Mouse (Mus musculus) embryonic facial prominence, embryonic 12.5 days (tissue): Measurements from ENCODE around the gene Trim63. TPM values are rescaled to one million over a fixed set of nuclear protein-coding genes. Genes with fewer than 3 reads are reported as not detected.
A peak's percentile ranks its signal among the peaks of the same experiment; 100 is the strongest.

Experiments used
- ATAC-seq: fragments of 200-750 bp; cut with Nextera tagmentation; 2 replicates; pipeline ENCODE4 v1.8.0; 2017; ENCODE audit not compliant: insufficient number of reproducible peaks, insufficient read depth, low FRiP score, low TSS enrichment
- H3K27ac ChIP-seq: fragments of 300-500 bp; sonication (generic); 2 replicates; pipeline ENCODE4 v1.5.1; 2016; ENCODE audit warnings: mild to moderate bottlenecking
- H3K27me3 ChIP-seq: fragments of 300-500 bp; sonication (generic); 2 replicates; pipeline ENCODE4 v1.6.1; 2016; ENCODE audit warnings: mild to moderate bottlenecking, moderate library complexity
- H3K36me3 ChIP-seq: fragments of 300-500 bp; sonication (generic); 2 replicates; pipeline ENCODE4 v1.6.1; 2016; ENCODE audit warnings: mild to moderate bottlenecking
- H3K4me1 ChIP-seq: fragments of 300-500 bp; sonication (generic); 2 replicates; pipeline ENCODE4 v1.6.1; 2016
- H3K4me2 ChIP-seq: fragments of 300-500 bp; sonication (generic); replicated peaks from 2 replicates; pipeline ENCODE4 v1.6.1; 2016; ENCODE audit warnings: mild to moderate bottlenecking, moderate library complexity
- H3K4me3 ChIP-seq: fragments of 300-500 bp; sonication (generic); 2 replicates; pipeline ENCODE4 v1.5.1; 2016; ENCODE audit warnings: mild to moderate bottlenecking
- H3K9ac ChIP-seq: fragments of 300-500 bp; sonication (generic); 2 replicates; pipeline ENCODE4 v1.6.1; 2016; ENCODE audit warnings: mild to moderate bottlenecking, moderate library complexity
- H3K9me3 ChIP-seq: fragments of 300-500 bp; sonication (generic); 2 replicates; pipeline ENCODE4 v1.6.1; 2016; ENCODE audit warnings: mild to moderate bottlenecking, moderate library complexity
- WGBS: fragments of 180-500 bp; shearing (Covaris S2); methylation state at CpG from one replicate; pipeline ENCODE4 v1.1.7; 2016; 5-methylcytosine and 5-hydroxymethylcytosine counted together
- polyA plus RNA-seq: library from polyadenylated mRNA; unstranded; fragments of >200 nt; fragmentation: Nextera tagmentation; extraction: Ambion mirVana; gene quantifications from 2 replicates; pipeline ENCODE4 v1.2.1, GENCODE M21; 2016

Trim63 gene
- polyA plus RNA-seq, 1 experiment from 2014 or later: 2.6 TPM

DNA sequence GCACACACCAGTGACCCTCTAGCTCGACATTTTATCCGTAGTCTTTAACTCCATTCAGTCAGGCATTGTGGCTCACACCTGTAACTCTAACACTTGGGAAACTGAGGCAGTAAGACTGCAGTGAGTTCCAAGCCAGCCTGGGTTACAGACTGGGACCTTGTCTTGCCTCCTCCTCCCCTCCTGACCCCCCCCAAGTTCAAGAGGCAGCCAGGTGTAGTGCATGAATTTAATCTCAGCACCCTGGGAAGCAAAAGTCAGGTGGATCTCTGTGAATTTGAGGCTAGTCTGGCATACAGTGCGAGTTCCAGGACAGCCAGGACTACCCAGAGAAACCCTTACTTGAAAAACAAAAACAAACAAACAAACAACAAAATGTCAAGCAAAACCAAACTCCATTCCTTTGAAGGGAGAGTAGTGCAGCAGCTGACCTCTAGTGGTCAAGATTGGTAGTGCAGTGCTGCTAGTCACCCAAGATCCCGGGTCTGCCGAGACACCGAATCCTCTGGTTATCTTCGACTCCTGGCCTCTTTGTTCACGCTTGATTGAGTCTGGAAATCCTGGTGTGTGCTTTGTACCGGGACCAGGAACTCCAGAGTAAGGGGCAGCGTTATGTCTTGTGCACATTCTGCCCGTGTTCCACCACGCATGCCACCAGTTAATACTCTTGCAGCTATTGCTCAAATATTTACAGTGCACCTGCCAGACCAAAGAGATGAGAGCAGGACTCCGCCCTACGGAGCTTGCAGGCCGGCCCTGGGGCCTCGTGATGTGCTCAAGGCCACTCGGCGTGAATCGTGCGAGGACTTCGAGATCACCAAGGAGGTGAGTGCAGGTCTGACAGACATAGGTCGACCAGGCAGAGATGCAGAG, 41.9 kb downstream of the Trim63 start:
- Histone ChIP-seq H3K27me3 (peaks cover 13% of the 10 kb centered on the region), H3K4me3 (no peak overlapping the region), H3K9ac (peak overlapping the region; percentile 7; the same call in 1 of the 2 replicates), H3K4me1 (peaks cover 21% of the 10 kb centered on the region; the same call in 1 of the 2 replicates), H3K36me3 (no peaks in the 10 kb centered on the region), H3K4me2 (peak overlapping the region; percentile 26), H3K9me3 (no peaks in the 10 kb centered on the region), H3K27ac (no peak overlapping the region)
- WGBS: 24% methylated on average over 22 of the region's 22 CpGs
- no peak for ATAC-seq

GRCm38 (mm10) chr4:134357461-134357771, 42.5 kb downstream of the Trim63 start:
- Histone ChIP-seq H3K4me1 (peaks cover 18% of the 10 kb centered on the region; the same call in 1 of the 2 replicates), H3K9ac (peak overlapping the region; percentile 7; the same call in 1 of the 2 replicates), H3K27ac (no peak overlapping the region), H3K36me3 (no peaks in the 10 kb centered on the region), H3K4me2 (peak overlapping the region; percentile 26), H3K27me3 (peaks cover 13% of the 10 kb centered on the region), H3K4me3 (no peak overlapping the region), H3K9me3 (no peaks in the 10 kb centered on the region)
- 41% methylated on average over 17 of the region's 17 CpGs for WGBS
- ATAC-seq: no peak

GRCm38 (mm10) chr4:134359649-134360048, 44.7 kb downstream of the Trim63 start:
- Histone ChIP-seq H3K9me3 (no peaks in the 10 kb centered on the region), H3K36me3 (no peaks in the 10 kb centered on the region), H3K4me1 (peaks cover 24% of the 10 kb centered on the region; the same call in 1 of the 2 replicates), H3K4me2 (no peak overlapping the region), H3K27me3 (peaks cover 19% of the 10 kb centered on the region), H3K27ac (no peak overlapping the region), H3K9ac (no peak overlapping the region), H3K4me3 (no peak overlapping the region)
- 84% methylated on average over 6 of the region's 6 CpGs for WGBS
- no peak for ATAC-seq

DNA sequence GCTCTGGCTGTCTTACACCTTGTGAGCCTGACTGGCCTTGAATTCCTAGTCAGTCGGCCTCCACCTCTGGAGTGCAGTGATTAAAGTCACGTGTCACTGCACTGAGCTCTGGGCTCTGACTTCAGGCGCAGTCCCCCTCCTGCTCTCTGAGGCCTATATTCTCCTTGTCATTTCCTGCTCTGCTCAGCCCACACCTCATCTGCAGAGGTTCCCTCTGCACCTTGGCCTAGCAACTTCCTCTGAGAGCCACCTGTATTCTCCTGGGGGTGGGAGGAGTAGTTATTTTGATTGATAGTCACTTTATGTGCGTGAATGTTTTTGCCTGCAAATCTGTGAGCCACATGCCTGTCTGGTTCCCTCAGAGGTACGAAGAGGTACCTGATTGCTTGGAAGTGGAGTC, 46.3 kb downstream of the Trim63 start:
- H3K4me3 ChIP-seq: no peak overlapping the region
- no peaks in the 10 kb centered on the region for H3K9me3 ChIP-seq
- peaks cover 22% of the 10 kb centered on the region; the same call in 1 of the 2 replicates for H3K4me1 ChIP-seq
- no peak overlapping the region for H3K4me2 ChIP-seq
- H3K9ac ChIP-seq: no peak overlapping the region
- H3K27ac ChIP-seq: no peak overlapping the region
- WGBS: 32% methylated on average over 5 of the region's 5 CpGs
- H3K27me3 ChIP-seq: peaks cover 19% of the 10 kb centered on the region
- ATAC-seq: no peak
- no peaks in the 10 kb centered on the region for H3K36me3 ChIP-seq

DNA sequence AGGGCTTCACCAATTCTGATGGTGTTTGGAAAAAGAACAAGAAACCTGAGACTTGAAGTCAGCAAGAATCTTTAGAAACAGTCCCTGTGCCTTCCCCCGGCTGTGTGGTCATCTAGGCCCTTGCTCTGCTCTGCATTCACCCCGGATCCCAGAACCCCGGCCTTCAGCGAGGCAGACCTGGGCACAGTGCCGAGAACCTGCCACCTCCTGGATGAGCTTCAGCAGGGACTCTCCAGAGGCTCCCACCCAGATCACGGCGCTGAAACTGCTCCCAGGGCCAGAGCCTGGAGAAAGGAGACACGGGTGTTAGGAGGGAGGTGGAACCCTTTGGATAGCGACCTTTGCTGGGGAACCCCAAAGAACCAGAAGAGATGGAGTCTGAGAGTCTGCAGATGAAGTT, 47.2 kb downstream of the Trim63 start:
- peaks cover 18% of the 10 kb centered on the region for H3K27me3 ChIP-seq
- H3K27ac ChIP-seq: no peak overlapping the region
- no peak for ATAC-seq
- peaks cover 18% of the 10 kb centered on the region; the same call in 1 of the 2 replicates for H3K4me1 ChIP-seq
- no peaks in the 10 kb centered on the region for H3K36me3 ChIP-seq
- H3K4me2 ChIP-seq: no peak overlapping the region
- H3K9me3 ChIP-seq: no peaks in the 10 kb centered on the region
- WGBS: 54% methylated on average over 9 of the region's 9 CpGs
- H3K4me3 ChIP-seq: no peak overlapping the region
- H3K9ac ChIP-seq: no peak overlapping the region

DNA sequence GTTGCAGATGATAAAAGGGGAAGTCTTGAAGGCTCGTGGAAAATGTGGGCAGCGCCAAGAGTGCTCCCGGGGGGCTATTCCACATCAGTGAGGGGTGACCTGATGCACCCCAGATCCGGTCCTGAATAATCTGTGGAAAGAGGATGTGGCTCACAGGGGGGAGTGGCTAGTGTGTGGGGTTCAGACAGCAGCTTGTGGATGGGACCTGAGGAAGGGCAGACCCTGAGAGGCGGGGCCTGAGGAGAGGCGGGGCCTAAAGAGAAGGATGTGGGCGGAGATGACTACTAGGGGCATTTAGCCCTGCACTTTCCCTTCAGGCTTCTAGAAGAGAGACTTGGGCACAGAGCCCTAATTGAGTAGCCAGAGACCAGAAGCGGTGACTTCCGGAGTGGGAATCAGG, 47.7 kb downstream of the Trim63 start:
- peaks cover 14% of the 10 kb centered on the region; the same call in 1 of the 2 replicates for H3K4me1 ChIP-seq
- H3K36me3 ChIP-seq: no peaks in the 10 kb centered on the region
- no peak overlapping the region for H3K9ac ChIP-seq
- no peak overlapping the region for H3K4me3 ChIP-seq
- no peak for ATAC-seq
- no peak overlapping the region for H3K27ac ChIP-seq
- peaks cover 14% of the 10 kb centered on the region for H3K27me3 ChIP-seq
- WGBS: 17% methylated on average over 9 of the region's 9 CpGs
- H3K4me2 ChIP-seq: peak overlapping the region; percentile 22; the same call in 1 of the 2 replicates
- H3K9me3 ChIP-seq: no peaks in the 10 kb centered on the region

GRCm38 (mm10) chr4:134365280-134365679, 50.4 kb downstream of the Trim63 start:
- H3K9me3 ChIP-seq: no peaks in the 10 kb centered on the region
- no peak for ATAC-seq
- no peak overlapping the region for H3K4me2 ChIP-seq
- H3K36me3 ChIP-seq: no peaks in the 10 kb centered on the region
- peaks cover 16% of the 10 kb centered on the region; the same call in 1 of the 2 replicates for H3K4me1 ChIP-seq
- WGBS: 12% methylated on average over 5 of the region's 5 CpGs
- no peak overlapping the region for H3K4me3 ChIP-seq
- peaks cover 24% of the 10 kb centered on the region for H3K27me3 ChIP-seq
- H3K27ac ChIP-seq: 0 out of 2 replicates have a peak overlapping the region, but pooled peaks have one; percentile 30
- no peak overlapping the region; the same call in 1 of the 2 replicates for H3K9ac ChIP-seq

- Histone ChIP-seq H3K4me2 (peak overlapping the region; percentile 92), H3K4me1 (peaks cover 22% of the 10 kb centered on the region), H3K27ac (no peak overlapping the region), H3K36me3 (no peaks in the 10 kb centered on the region), H3K9me3 (no peaks in the 10 kb centered on the region), H3K9ac (peak overlapping the region; percentile 46), H3K27me3 (peaks cover 43% of the 10 kb centered on the region), H3K4me3 (peak overlapping the region; percentile 47)
- WGBS: 2% methylated on average over 18 of the region's 18 CpGs
- ATAC-seq: no peak
Observed at GRCm38 (mm10) chr4:134370649-134371221, 55.8 kb downstream of the Trim63 start.

DNA sequence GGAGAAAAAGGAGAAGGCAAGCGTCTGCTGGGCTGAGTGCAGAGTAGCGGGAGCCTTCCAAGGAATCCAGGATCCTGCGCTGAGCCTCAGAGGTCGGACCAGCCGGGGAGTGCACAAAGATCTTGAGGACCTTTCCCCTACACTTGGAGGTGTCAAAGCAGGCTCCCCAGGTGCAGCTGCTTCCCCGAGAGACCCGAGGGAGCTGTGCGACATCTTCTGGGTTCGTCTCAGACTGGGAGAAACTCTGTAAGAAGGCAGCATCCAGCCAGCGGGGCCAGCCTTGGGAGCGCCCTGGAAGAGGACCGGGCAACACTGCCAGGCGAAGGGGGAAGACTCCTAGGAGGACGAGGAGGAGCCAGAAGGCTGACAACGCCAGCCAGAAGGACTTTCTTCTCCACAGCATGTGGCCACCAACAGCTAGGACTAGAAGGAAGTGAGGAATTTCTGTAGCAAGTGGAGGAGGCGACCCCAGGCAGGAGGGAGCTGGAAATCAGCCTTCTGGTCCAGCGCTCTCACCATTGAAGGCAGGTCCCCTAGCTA, 56.5 kb downstream of the Trim63 start:
- no peaks in the 10 kb centered on the region for H3K36me3 ChIP-seq
- peaks cover 43% of the 10 kb centered on the region for H3K27me3 ChIP-seq
- H3K9ac ChIP-seq: peak overlapping the region; percentile 46
- peak overlapping the region; percentile 47 for H3K4me3 ChIP-seq
- peak overlapping the region; percentile 92 for H3K4me2 ChIP-seq
- no peak for ATAC-seq
- peaks cover 22% of the 10 kb centered on the region for H3K4me1 ChIP-seq
- no peaks in the 10 kb centered on the region for H3K9me3 ChIP-seq
- 1% methylated on average over 17 of the region's 17 CpGs for WGBS
- no peak overlapping the region for H3K27ac ChIP-seq

- no peak overlapping the region for H3K27ac ChIP-seq
- peak; percentile 71; the same call in 1 of the 2 replicates for ATAC-seq
- no peaks in the 10 kb centered on the region for H3K36me3 ChIP-seq
- peaks cover 43% of the 10 kb centered on the region for H3K27me3 ChIP-seq
- H3K9ac ChIP-seq: peak overlapping the region; percentile 46
- peak overlapping the region; percentile 92 for H3K4me2 ChIP-seq
- no peaks in the 10 kb centered on the region for H3K9me3 ChIP-seq
- H3K4me3 ChIP-seq: peak overlapping the region; percentile 47
- WGBS: under 1% methylated on average over 16 of the region's 16 CpGs
- H3K4me1 ChIP-seq: peaks cover 22% of the 10 kb centered on the region
Observed at GRCm38 (mm10) chr4:134372294-134372747, 57.4 kb downstream of the Trim63 start.

- no peak for ATAC-seq
- 72% methylated on average over 8 of the region's 8 CpGs for WGBS
- peaks cover 27% of the 10 kb centered on the region for H3K4me1 ChIP-seq
- H3K27me3 ChIP-seq: peaks cover 42% of the 10 kb centered on the region
- H3K4me3 ChIP-seq: no peak overlapping the region
- no peaks in the 10 kb centered on the region for H3K9me3 ChIP-seq
- H3K9ac ChIP-seq: no peak overlapping the region
- no peaks in the 10 kb centered on the region for H3K36me3 ChIP-seq
- no peak overlapping the region for H3K27ac ChIP-seq
- no peak overlapping the region for H3K4me2 ChIP-seq
Observed at GRCm38 (mm10) chr4:134373295-134373694, 58.4 kb downstream of the Trim63 start.
